Mouse (Mus musculus): ENCODE measurements at regions not wholly inside any gene's neighbourhood (a gene's known extent, or its start where the extent isn't known, plus 50 kb on each side); places are given as distances from the start of the nearest gene placed in this dataset.

GRCm38 (mm10) chr7:40801291-40801690, 96.8 kb upstream of the Vstm2b start:
- TF ChIP-seq CTCF (IDR thresholded peaks at IDR 0.05; ENCODE audit: low read depth) (no peak), EP300 (IDR thresholded peaks at IDR 0.05; ENCODE audit: low read depth) (no peak)

Measured in liver, postnatal 0 days (tissue).